Mouse (Mus musculus) cerebellum, adult 2 months (tissue): Measurements from ENCODE around the gene AA986860. TPM values are rescaled to one million over a fixed set of nuclear protein-coding genes. Genes with fewer than 3 reads are reported as not detected.

Experiments
- DNase-seq, 2 experiments: peaks; one replicate each; pipeline ENCODE4 v3.0.0; 2021
- H3K27ac ChIP-seq: fragments of 200-500 bp; 2 replicates; pipeline ENCODE4 v1.5.1; 2012; ENCODE audit warnings: low read length, control low read depth, inconsistent platforms; ENCODE audit not compliant: insufficient read depth
- H3K27me3 ChIP-seq: fragments of 200-500 bp; 2 replicates; pipeline ENCODE4 v1.6.1; 2012; ENCODE audit warnings: inconsistent platforms, mild to moderate bottlenecking, low read length, moderate library complexity; ENCODE audit not compliant: control insufficient read depth, insufficient read depth
- H3K4me1 ChIP-seq: fragments of 200-500 bp; 2 replicates; pipeline ENCODE4 v1.6.1; 2011; ENCODE audit warnings: low read length; ENCODE audit not compliant: control insufficient read depth, insufficient read depth
- H3K4me3 ChIP-seq: fragments of 200-500 bp; replicated peaks from 2 replicates; pipeline ENCODE3; 2011; ENCODE audit warnings: mild to moderate bottlenecking, low read depth, low read length, control low read depth; ENCODE audit not compliant: insufficient read depth
- CTCF ChIP-seq: fragments of 200-500 bp; IDR thresholded peaks from 2 replicates; pipeline ENCODE4 v1.5.1; 2011; ENCODE audit warnings: low read depth, mild to moderate bottlenecking, control low read depth, low read length, moderate library complexity, borderline replicate concordance; ENCODE audit not compliant: insufficient read depth
- POLR2A ChIP-seq: fragments of 200-500 bp; IDR thresholded peaks from 2 replicates; pipeline ENCODE4 v1.6.1; 2011; ENCODE audit warnings: low read length, control low read depth, borderline replicate concordance; ENCODE audit not compliant: insufficient read depth
- WGBS: fragments of 180-500 bp; shearing (Covaris S2); methylation state at CpG from one replicate; pipeline ENCODE4 v1.1.7; 2018; 5-methylcytosine and 5-hydroxymethylcytosine counted together
- polyA plus RNA-seq: library from polyadenylated mRNA; depleted of rRNA; stranded (reverse); fragments of >200 nt; gene quantifications from 2 replicates; pipeline ENCODE4 v1.2.3, GENCODE M21; 2012; rRNA removed

The AA986860 gene
- polyA plus RNA-seq, 1 experiment, result 2.9 TPM

- TF ChIP-seq CTCF (no peak), POLR2A (no peak)
- Histone ChIP-seq H3K27ac (no peak overlapping the region), H3K27me3 (no peaks in the 10 kb centered on the region), H3K4me3 (no peak overlapping the region), H3K4me1 (no peaks in the 10 kb centered on the region)
- DNase-seq, result no peak
- WGBS, result 73% methylated on average over 3 of the region's 3 CpGs
These were observed 58.0 kb downstream of the AA986860 start for GRCm38 (mm10) chr1:130789512-130790451.

Other genes starting within 250 kb of the AA986860 start
- gene Zp3r, start 102.4 kb upstream of the AA986860 start, polyA plus RNA-seq, result not detected in 2 replicates
- not detected in 2 replicates for gene C4bp, start 70.3 kb upstream of the AA986860 start, polyA plus RNA-seq
- gene Gm29427, start 16.2 kb upstream of the AA986860 start, polyA plus RNA-seq, result not detected in 2 replicates
- 7.6 and 7.8 TPM in 2 replicates for gene Yod1, start 14.6 kb upstream of the AA986860 start, polyA plus RNA-seq
- gene Pfkfb2, start 2.7 kb upstream of the AA986860 start, polyA plus RNA-seq, result 42.6 and 42.8 TPM in 2 replicates
- 0.07 TPM in 1 of 2 replicates, not detected in the other for gene Fcamr, start 68.9 kb downstream of the AA986860 start, polyA plus RNA-seq
- gene Pigr, start 94.7 kb downstream of the AA986860 start, polyA plus RNA-seq, result 0.05 and 0.16 TPM in 2 replicates
- 0.82 and 1.1 TPM in 2 replicates for gene Fcmr, start 133.7 kb downstream of the AA986860 start, polyA plus RNA-seq
- not detected in 2 replicates for gene Il24, start 155.5 kb downstream of the AA986860 start, polyA plus RNA-seq
- gene Il20, start 179.5 kb downstream of the AA986860 start, polyA plus RNA-seq, result not detected in 2 replicates
- gene Il19, start 208.1 kb downstream of the AA986860 start, polyA plus RNA-seq, result 0.10 TPM in 1 of 2 replicates, not detected in the other